Mouse (Mus musculus): ENCODE results near the gene Mbtps1.

Gene Mbtps1

DNA sequence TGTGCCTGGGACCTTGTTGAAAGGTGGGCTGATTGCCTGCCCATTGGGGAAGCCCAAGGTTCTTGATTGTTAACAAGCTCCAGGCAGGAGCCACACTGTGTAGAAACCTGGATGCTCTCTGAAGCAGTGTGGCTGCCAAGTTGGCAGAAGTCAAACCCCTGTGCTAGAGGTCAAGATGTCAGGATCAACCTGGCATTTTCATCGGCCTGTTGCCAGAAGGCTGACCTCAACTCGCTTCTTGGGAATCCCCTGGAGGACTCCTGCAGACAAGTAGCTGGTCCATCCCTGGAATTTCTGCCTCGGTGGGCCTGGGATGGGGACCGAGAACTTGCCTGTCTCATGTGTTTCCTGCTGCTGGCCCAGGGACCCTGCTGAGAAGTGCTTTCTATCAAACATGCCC lies 56.4 kb downstream of the Mbtps1 start:
- no peak for DNase-seq (ENCODE audit: low spot score)

DNA sequence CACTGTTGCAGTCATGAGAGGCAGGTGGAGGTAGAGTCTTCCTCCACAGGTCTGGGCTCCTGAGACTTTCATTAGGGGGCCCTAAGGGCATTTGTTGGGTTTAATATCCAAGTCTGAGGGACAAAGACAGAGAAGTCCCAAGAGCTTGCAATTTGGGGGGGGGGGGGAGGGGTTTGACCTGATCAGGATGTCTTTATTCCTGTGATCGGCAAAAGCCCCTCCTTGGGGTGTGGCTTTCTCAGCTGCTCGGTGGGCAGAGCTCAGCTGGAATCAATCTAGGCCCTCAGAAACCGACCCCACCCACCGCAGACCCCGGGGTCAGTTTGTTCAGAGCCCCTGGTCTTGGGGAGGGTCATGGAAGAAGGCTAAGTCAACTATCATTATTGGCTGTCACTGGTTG lies 56.9 kb downstream of the Mbtps1 start, which contains the start of gene Slc38a8:
Gene Slc38a8 (minus strand): TSS at position 101 of the 400 bp plus-strand sequence.
- DNase-seq (ENCODE audit: low spot score): no peak

GRCm38 (mm10) chr8:119499836-119500235 lies 58.7 kb downstream of the Mbtps1 start:
- no peak for DNase-seq (ENCODE audit: low spot score)

DNA sequence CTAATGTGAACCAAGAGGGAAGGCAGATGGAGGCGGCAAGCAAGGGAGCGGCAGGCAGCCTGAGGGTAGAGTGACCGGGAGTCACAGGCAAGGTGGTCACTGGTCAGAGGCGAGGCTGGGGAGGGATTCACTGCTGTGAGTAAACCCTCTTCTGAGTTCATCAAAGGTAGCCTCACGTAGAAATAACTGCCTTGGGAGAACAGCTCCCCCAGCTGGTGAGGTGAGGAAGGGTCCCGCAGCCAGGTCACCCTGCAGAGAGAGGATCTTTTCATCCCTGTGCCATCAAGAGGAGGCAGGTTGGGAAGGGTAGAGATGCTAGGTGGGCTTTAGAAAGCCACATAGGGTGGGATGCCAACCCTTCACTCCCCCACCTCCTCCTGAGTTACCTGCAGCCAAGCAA lies 61.7 kb downstream of the Mbtps1 start:
- no peak for DNase-seq (ENCODE audit: low spot score)

GRCm38 (mm10) chr8:119487093-119487492 lies 71.4 kb downstream of the Mbtps1 start:
- no peak for DNase-seq (ENCODE audit: low spot score)

DNA sequence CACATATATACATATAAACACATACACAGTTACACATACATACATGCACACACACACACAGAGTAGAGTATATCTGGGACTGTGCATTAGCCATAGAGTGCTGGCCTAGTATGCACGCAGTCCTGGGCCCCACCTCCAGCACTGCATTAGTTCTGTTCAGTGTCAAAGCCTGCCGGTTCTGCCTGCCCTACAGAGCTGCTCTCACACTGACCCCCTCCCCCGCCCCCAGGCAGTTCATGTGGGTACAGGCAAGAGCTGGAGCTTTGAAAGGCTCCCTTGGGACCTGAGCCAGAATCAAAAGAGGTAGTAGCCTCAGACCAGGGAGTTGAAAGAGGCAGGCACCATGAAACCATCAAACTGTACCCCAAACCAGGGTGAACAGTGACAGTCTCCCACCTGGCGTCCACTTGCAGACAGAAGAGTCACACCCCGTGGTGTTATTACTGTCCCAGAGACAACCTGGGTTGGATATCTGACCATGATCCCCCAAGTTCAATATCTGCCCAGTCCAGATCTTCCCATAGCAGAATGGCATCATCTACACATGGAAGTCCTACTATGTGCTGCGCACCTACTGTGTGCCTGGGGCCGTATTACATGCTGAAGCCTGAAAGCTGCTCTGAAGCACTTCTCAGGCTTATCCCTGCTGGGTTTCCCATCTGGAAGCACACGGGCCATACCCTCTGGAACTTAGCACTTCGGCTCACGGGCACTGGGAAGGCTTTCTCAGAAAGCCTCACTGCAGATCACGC lies 74.2 kb downstream of the Mbtps1 start:
- no peak for DNase-seq (ENCODE audit: low spot score)

- DNase-seq (ENCODE audit: low spot score): no peak
These were observed 79.9 kb downstream of the Mbtps1 start for GRCm38 (mm10) chr8:119478684-119479083.

GRCm38 (mm10) chr8:119468091-119468490 lies 90.4 kb downstream of the Mbtps1 start:
- DNase-seq (ENCODE audit: low spot score): no peak

DNA sequence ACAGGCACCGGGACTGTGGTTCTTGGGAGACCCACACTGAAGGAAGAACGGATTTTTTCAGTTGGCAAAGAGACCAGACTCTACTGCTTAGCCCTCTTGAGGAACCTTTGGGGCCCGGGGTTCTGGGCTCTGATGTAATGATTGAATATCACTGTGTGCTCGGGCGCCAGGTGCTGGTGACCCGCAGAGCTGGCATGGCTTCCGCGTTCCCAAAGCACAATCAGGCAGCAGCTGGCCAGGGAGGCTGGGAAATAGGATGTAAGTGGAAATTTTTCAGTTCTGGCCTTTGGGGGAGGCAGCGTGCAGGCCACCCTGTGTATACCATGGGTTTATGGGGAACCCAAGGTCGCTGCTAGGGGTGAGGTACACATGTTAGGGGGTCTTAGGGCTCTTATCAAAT lies 91.7 kb downstream of the Mbtps1 start:
- DNase-seq (ENCODE audit: low spot score): no peak

DNA sequence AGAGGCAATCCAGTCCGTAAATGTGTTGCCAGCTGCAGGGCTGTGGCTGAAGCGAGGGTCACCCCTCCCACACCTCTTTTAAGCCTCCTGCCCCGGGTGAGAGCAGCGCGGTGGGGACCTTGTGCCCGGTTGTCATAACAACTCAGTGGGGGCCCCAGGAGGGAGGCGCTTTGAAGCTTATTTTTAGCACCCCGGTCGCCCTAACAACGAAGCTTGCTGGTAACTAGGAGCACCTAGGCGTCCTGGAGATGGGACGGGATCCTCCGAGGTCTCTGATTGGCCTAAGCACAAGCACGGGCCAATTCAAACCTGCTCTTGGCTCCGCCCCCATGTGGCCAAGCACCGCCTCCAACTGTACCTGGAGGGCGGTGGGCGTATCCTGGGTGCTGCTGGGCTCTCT lies 92.4 kb downstream of the Mbtps1 start:
- peak; percentile 58 for DNase-seq (ENCODE audit: low spot score)

DNA sequence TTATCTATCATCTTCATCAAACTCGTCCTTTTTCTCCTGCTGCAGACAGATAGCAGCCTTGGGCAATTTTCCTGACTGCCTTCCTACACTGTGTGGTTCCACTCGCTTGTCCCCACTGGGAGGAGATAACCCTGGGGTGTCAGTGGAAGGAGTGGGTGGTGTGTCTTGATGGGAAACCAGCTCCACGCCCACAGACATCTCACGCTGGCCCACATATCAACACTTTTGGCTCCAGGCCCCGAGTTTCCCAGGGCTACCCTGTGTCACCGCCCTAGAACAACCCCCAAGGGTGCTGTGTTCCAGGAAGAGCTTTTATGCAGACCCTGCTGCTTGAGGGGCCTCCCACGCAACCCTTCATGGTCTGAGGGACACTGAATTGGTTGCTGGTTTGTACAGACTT lies 94.8 kb downstream of the Mbtps1 start:
- DNase-seq (ENCODE audit: low spot score): no peak

DNA sequence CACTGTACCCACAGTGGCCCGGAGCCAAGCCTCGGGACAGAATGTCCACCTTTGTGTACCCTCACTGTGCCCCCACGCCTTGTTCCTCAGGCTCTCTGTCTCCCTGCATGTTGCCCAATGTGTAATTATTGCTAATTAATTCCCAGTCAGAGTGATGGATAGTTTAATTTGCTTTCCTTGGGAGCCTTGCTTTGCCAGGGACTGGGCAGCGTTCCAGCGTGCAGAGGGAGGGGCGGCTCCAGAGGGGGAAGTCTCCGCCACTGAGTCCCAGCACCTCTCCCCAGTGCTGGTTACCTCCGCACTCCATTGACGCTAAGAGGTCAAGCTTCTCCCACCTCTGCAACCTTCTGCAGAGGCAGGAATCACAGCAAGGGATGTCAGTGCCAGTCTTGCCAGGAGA lies 97.2 kb downstream of the Mbtps1 start:
- DNase-seq (ENCODE audit: low spot score): no peak

DNA sequence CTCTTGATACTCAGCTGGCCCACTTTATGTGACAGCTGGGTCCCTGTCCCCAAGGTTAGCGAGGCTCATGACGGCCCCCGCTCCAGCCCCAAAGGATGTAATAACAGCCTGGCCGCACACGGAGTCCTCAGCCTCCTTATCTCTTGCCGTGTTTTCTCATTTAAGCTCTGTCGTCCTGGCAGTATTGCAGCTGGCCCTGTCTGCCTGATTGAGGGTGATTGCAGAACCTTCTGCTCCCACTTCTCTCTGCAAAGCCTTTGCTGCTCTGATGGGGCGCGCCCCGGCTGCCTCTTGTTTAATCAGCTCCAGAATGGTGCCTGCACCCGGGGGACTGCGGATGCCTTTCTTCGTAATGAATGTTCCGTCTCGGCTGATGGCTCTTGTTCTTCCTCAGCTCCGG lies 98.8 kb downstream of the Mbtps1 start:
- DNase-seq (ENCODE audit: low spot score): no peak

Data from ovary, adult 18-20 months (tissue).